Mouse (Mus musculus): ENCODE results near the gene Klhl20. TPM values are rescaled to one million over a fixed set of nuclear protein-coding genes. Genes with fewer than 3 reads are reported as not detected.

Gene Klhl20
- total and polyA plus RNA-seq, 3 experiments = 3.7 to 7.8 TPM; not detected in 1

DNA sequence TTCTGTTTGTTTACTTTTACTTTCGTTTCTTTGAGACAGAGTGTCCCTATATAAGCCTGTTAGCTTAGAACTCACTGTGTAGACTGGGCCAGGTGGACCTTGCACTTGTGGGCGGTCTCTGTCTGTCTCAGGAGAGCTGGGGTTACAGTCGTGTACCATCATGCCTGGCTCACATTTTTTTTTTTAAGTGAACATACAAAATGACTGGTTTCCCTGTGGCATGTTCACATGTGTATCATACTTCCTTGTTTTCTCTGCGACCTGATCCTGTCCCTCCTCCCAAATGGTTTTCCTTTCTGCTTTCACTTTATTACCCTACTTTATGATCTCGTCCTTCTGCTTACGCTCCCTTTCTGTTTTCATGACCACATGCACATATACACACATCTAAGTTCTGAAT lies 55.1 kb downstream of the Klhl20 start:
- Histone ChIP-seq H3K79me2 (ENCODE audit: control insufficient read depth, insufficient read depth, low read length, poor library complexity) (peaks cover 31% of the 10 kb centered on the region), H3K4me3 (ENCODE audit: control insufficient read depth in 1 of 2, insufficient read depth in 1 of 2, low read depth in 2 of 2, low read length in 2 of 2) (no peak overlapping the region), H3K36me3 (ENCODE audit: control insufficient read depth in 1 of 2, insufficient read depth in 2 of 2, low read length in 2 of 2) (peaks cover 4 to 11% of the 10 kb centered on the region in 2 experiments), H3K9ac (ENCODE audit: control insufficient read depth, low read depth, low read length, poor library complexity, severe bottlenecking) (no peak overlapping the region), H3K27me3 (ENCODE audit: control insufficient read depth in 1 of 2, insufficient read depth in 2 of 2, low read length in 2 of 2) (no peaks in the 10 kb centered on the region), H3K9me3 (replicated peaks; ENCODE audit: insufficient read depth, low read length) (no peaks in the 10 kb centered on the region), H3K4me1 (ENCODE audit: control insufficient read depth in 1 of 2, insufficient read depth in 2 of 2, low read length in 2 of 2) (peaks cover 0 to 11% of the 10 kb centered on the region in 2 experiments; a peak in 2 of 4 replicates), H3K27ac (ENCODE audit: control insufficient read depth, low read depth, low read length) (no peak overlapping the region)
- DNase-seq (ENCODE audit: low read depth, low spot score) = no peak
- TF ChIP-seq KAT2A (conservative IDR thresholded peaks at IDR 0.05; ENCODE audit: low read depth, low read length) (no peak), POLR2AphosphoS2 (IDR thresholded peaks at IDR 0.05; ENCODE audit: low read length) (no peak)

DNA sequence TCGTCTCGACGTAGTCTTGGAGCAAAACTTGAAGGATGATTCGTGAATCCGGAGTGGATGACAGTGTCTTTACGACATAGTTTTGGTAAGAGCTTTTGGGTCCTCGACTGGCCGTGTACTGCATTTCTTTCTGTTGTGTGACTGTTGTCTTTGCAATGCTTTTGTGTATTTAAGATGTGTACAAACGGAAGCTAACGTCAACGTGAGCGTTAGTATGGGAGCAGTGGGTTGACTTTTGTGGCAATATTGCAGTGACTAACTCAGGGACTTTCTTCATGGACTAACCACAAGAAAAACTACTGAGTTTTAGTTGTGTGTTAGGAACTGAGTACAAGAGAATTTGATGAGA lies 60.1 kb downstream of the Klhl20 start:
- TF ChIP-seq SIN3A (IDR thresholded peaks at IDR 0.05; ENCODE audit: low read length) (peak; percentile 14; the same call in 1 of the 2 replicates), POLR2AphosphoS5 (IDR thresholded peaks at IDR 0.05; ENCODE audit: borderline replicate concordance, low read depth, low read length) (no peak), USF2 (IDR thresholded peaks at IDR 0.05; ENCODE audit: borderline replicate concordance in 1 of 2, insufficient read depth in 1 of 2, low read depth in 1 of 2, low read length in 2 of 2) (no peak)
- peaks cover 0 to 22% of the 10 kb centered on the region in 2 experiments; a peak in 3 of 4 replicates for H3K36me3 ChIP-seq (ENCODE audit: control insufficient read depth in 1 of 2, insufficient read depth in 2 of 2, low read length in 2 of 2)

DNA sequence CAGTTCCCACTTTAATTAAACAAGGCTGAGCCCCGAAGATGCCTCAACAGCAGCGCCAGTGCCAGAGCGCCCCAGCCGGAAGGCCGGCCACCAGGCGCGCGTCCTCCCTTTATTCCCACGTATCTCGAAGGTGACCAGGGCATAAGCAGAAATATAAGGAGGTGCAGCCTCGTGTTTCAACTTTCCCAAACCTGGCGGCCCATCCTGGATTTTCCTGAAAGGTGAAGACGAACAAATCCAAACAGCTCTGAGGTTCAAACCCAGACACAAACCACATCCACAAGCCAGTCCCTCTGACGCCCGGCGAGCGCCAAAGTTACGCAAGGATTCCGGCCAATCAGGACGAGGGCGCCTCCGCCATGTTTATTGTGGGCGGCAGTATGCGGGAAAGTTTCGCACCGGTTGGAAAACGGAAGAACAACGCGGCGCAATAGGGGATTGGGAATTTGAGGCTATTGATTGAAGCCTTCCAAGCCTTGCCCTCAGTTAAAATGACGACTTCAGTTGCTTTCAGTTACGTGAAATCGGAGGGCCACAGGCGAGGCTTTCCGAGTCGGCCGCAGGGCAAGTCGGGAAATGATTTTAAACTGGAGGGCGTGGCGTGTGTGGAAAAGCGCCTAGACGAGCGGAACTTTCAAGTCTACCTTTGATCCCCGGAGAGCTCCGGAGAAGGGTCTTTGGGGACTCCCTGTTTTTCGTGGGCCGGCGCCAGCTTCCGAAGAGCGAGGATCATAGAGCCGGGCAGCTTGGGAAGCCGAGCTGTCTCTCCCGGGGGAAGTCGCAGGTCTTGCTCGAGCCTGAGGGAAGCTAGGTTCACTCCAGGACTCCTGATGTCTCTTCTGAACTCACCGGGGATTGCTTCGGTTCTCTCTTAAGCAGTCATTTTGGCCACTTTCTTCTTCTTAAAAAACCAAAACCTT lies 60.7 kb downstream of the Klhl20 start, which contains the start of the genes Dars2 and Cenpl:
TSS of gene Dars2 (minus strand) at position 307 of the 920 bp plus-strand sequence.
TSS of gene Cenpl (plus strand) at position 362 of the 920 bp plus-strand sequence.
- Histone ChIP-seq H3K9ac (ENCODE audit: control insufficient read depth, low read depth, low read length, poor library complexity, severe bottlenecking) (peak within 1 kb of the TSS; percentile 96), H3K9me3 (replicated peaks; ENCODE audit: insufficient read depth, low read length) (no peaks in the 10 kb centered on the region), H3K79me2 (ENCODE audit: control insufficient read depth, insufficient read depth, low read length, poor library complexity) (peaks cover 41% of the 10 kb centered on the region), H3K4me1 (ENCODE audit: control insufficient read depth in 1 of 2, insufficient read depth in 2 of 2, low read length in 2 of 2) (peaks cover 0 to 11% of the 10 kb centered on the region in 2 experiments; a peak in 2 of 4 replicates), H3K27ac (ENCODE audit: control insufficient read depth, low read depth, low read length) (peak within 1 kb of the TSS; percentile 82), H3K27me3 (ENCODE audit: control insufficient read depth in 1 of 2, insufficient read depth in 2 of 2, low read length in 2 of 2) (no peaks in the 10 kb centered on the region), H3K36me3 (ENCODE audit: control insufficient read depth in 1 of 2, insufficient read depth in 2 of 2, low read length in 2 of 2) (peaks cover 0 to 22% of the 10 kb centered on the region in 2 experiments; a peak in 3 of 4 replicates), H3K4me3 (ENCODE audit: control insufficient read depth in 1 of 2, insufficient read depth in 1 of 2, low read depth in 2 of 2, low read length in 2 of 2) (peak within 1 kb of the TSS; percentile 80 to 98)
- peak; percentile 99 for DNase-seq (ENCODE audit: low read depth, low spot score)
- TF ChIP-seq TCF12 (IDR thresholded peaks at IDR 0.05; ENCODE audit: low read depth, low read length) (peak; percentile 17; the same call in 1 of the 2 replicates), CHD1 (IDR thresholded peaks at IDR 0.05; ENCODE audit: low read depth, low read length) (no peak), NRF1 (IDR thresholded peaks at IDR 0.05; ENCODE audit: insufficient read depth, low read depth, low read length, poor library complexity, severe bottlenecking) (peak; percentile 53), MAX (IDR thresholded peaks at IDR 0.05; ENCODE audit: low read length) (peak; percentile 28; the same call in 1 of the 2 replicates), MXI1 (IDR thresholded peaks at IDR 0.05; ENCODE audit: low read depth, low read length) (peak; percentile 88; the same call in 1 of the 2 replicates), MAFK (IDR thresholded peaks at IDR 0.05; ENCODE audit: borderline replicate concordance, low read depth, low read length) (no peak), MYB (IDR thresholded peaks at IDR 0.05; ENCODE audit: low read depth, low read length) (peak; percentile 95), SIN3A (IDR thresholded peaks at IDR 0.05; ENCODE audit: low read length) (peak; percentile 97; the same call in 1 of the 2 replicates), ETS1 (IDR thresholded peaks at IDR 0.05; ENCODE audit: low read depth, low read length) (0 out of 2 replicates have a peak, but pooled peaks have one; percentile 6), UBTF (IDR thresholded peaks at IDR 0.05; ENCODE audit: borderline replicate concordance, insufficient read depth, low read depth, low read length) (no peak), USF1 (IDR thresholded peaks at IDR 0.05; ENCODE audit: low read depth, low read length) (no peak), MEF2A (IDR thresholded peaks at IDR 0.05; ENCODE audit: extremely low read depth, insufficient replicate concordance, low read depth, low read length, poor library complexity, severe bottlenecking) (no peak), BHLHE40 (IDR thresholded peaks at IDR 0.05; ENCODE audit: borderline replicate concordance, low read depth, low read length) (no peak), MAZ (IDR thresholded peaks at IDR 0.05; ENCODE audit: low read depth, low read length) (no peak), ZKSCAN1 (IDR thresholded peaks at IDR 0.05; ENCODE audit: low read depth, low read length) (no peak), TAL1 (IDR thresholded peaks at IDR 0.05; ENCODE audit: low read length) (no peak), JUND (IDR thresholded peaks at IDR 0.05; ENCODE audit: low read depth, low read length) (no peak)

More for the DNA sequence above, 60.1 kb downstream of the Klhl20 start:
- Histone ChIP-seq H3K4me3 (ENCODE audit: control insufficient read depth in 1 of 2, insufficient read depth in 1 of 2, low read depth in 2 of 2, low read length in 2 of 2) (peak overlapping the region; percentile 80 to 98), H3K4me1 (ENCODE audit: control insufficient read depth in 1 of 2, insufficient read depth in 2 of 2, low read length in 2 of 2) (peaks cover 0 to 11% of the 10 kb centered on the region in 2 experiments; a peak in 2 of 4 replicates), H3K27ac (ENCODE audit: control insufficient read depth, low read depth, low read length) (peak overlapping the region; percentile 82), H3K9me3 (replicated peaks; ENCODE audit: insufficient read depth, low read length) (no peaks in the 10 kb centered on the region), H3K79me2 (ENCODE audit: control insufficient read depth, insufficient read depth, low read length, poor library complexity) (peaks cover 43% of the 10 kb centered on the region), H3K27me3 (ENCODE audit: control insufficient read depth in 1 of 2, insufficient read depth in 2 of 2, low read length in 2 of 2) (no peaks in the 10 kb centered on the region), H3K9ac (ENCODE audit: control insufficient read depth, low read depth, low read length, poor library complexity, severe bottlenecking) (peak overlapping the region; percentile 96)
- no peak for DNase-seq (ENCODE audit: low read depth, low spot score)
